Mouse (Mus musculus) embryonic fibroblast, embryonic 13.5 days (primary cell): Measurements from ENCODE around the gene Gstp2. TPM values are rescaled to one million over a fixed set of nuclear protein-coding genes. Genes with fewer than 3 reads are reported as not detected.

Experiments used
- H3K27ac ChIP-seq: 2 replicates; pipeline ENCODE4 v1.5.1; 2012; ENCODE audit warnings: low read length, control low read depth, inconsistent platforms; ENCODE audit not compliant: insufficient read depth
- H3K4me1 ChIP-seq: 2 replicates; pipeline ENCODE4 v1.6.1; 2011; ENCODE audit warnings: low read length; ENCODE audit not compliant: control insufficient read depth, insufficient read depth
- H3K4me3 ChIP-seq: 2 replicates; pipeline ENCODE4 v1.5.1; 2011; ENCODE audit warnings: mild to moderate bottlenecking, control low read depth, low read length; ENCODE audit not compliant: insufficient read depth
- CTCF ChIP-seq: IDR thresholded peaks from 2 replicates; pipeline ENCODE4 v1.5.1; 2011; ENCODE audit warnings: mild to moderate bottlenecking, control low read depth, low read length, moderate library complexity, borderline replicate concordance; ENCODE audit not compliant: insufficient read depth
- POLR2A ChIP-seq: IDR thresholded peaks from 2 replicates; pipeline ENCODE4 v1.6.1; 2011; ENCODE audit warnings: low read depth, mild to moderate bottlenecking, control low read depth, low read length, moderate library complexity
- polyA plus RNA-seq: library from polyadenylated mRNA; stranded (reverse); fragments of >200 nt; gene quantifications from 2 replicates; pipeline ENCODE4 v1.2.4, GENCODE M21; 2011; ENCODE audit warnings: low read depth; ENCODE audit not compliant: missing spikeins, insufficient read length

The Gstp2 gene
- polyA plus RNA-seq, 1 experiment: 3.1 TPM

DNA sequence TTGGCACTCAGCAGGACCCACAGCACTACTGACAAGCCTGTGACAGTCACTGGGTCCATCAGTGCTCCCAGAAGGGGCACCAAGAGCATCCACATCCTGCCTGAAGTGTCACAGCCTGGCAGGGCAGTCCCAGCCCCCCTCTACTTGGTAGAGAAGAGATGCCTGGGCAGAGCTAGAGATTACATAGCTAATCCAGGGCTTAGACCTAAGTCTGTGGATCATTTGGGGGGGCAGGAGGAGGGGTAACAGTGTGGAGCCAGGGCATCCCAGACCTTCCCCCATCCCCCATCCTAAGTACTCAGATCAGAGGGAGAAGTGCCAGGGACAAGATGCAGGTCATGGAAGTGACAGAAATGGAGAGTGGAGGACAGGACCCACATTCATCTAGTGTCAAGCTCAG is 31.0 kb downstream of the Gstp2 start:
- no peak overlapping the region for H3K4me3 ChIP-seq
- no peak for TF ChIP-seq POLR2A
- TF ChIP-seq CTCF: no peak
- H3K4me1 ChIP-seq: peaks cover 2% of the 10 kb centered on the region; the same call in 1 of the 2 replicates
- no peak overlapping the region for H3K27ac ChIP-seq

GRCm38 (mm10) chr19:4013066-4013465 is 32.8 kb downstream of the Gstp2 start:
- Histone ChIP-seq H3K4me3 (0 out of 2 replicates have a peak overlapping the region, but pooled peaks have one; percentile 16), H3K4me1 (peaks cover 2% of the 10 kb centered on the region; the same call in 1 of the 2 replicates), H3K27ac (no peak overlapping the region)
- TF ChIP-seq CTCF (no peak), POLR2A (no peak)

- no peak within 1 kb of the TSS for H3K27ac ChIP-seq
- peak; percentile 64 for TF ChIP-seq POLR2A
- TF ChIP-seq CTCF: peak; percentile 56; the same call in 1 of the 2 replicates
- H3K4me3 ChIP-seq: peak within 1 kb of the TSS; percentile 77
- H3K4me1 ChIP-seq: peaks cover 2% of the 10 kb centered on the region; the same call in 1 of the 2 replicates
These were observed 33.3 kb downstream of the Gstp2 start, which contains the start of gene Ndufv1 for GRCm38 (mm10) chr19:4012432-4013022. Ndufv1 (minus strand) TSS chr19:4012806.

GRCm38 (mm10) chr19:4011086-4011485 is 34.7 kb downstream of the Gstp2 start:
- Histone ChIP-seq H3K4me1 (peaks cover 2% of the 10 kb centered on the region; the same call in 1 of the 2 replicates), H3K4me3 (no peak overlapping the region), H3K27ac (no peak overlapping the region)
- TF ChIP-seq CTCF (no peak), POLR2A (no peak)

DNA sequence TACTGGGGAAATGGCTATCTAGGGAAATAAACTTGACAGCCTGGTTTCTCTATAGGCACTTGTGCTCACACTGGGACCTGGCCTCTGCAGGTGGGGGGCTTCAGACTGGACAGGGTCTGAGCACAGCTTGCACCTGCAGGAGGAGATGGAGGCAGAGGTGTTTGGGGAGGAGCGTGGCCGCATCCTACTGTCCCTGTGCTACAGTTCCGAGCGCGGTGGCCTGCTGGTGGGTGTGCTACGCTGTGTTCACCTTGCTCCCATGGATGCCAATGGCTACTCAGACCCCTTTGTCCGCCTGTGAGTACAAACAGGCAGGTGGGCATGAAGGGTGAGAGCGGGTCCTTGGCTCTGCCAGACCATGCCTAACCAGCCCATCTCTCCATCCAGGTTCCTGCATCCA is 39.9 kb downstream of the Gstp2 start:
- H3K4me1 ChIP-seq: no peaks in the 10 kb centered on the region
- no peak overlapping the region for H3K4me3 ChIP-seq

GRCm38 (mm10) chr19:4005091-4005490 is 40.7 kb downstream of the Gstp2 start:
- TF ChIP-seq CTCF (no peak), POLR2A (no peak)
- Histone ChIP-seq H3K4me1 (no peaks in the 10 kb centered on the region), H3K27ac (no peak overlapping the region), H3K4me3 (no peak overlapping the region)

More for the DNA sequence above, 39.9 kb downstream of the Gstp2 start:
- no peak for TF ChIP-seq POLR2A
- TF ChIP-seq CTCF: no peak
- no peak overlapping the region for H3K27ac ChIP-seq

- TF ChIP-seq POLR2A (no peak), CTCF (no peak)
- Histone ChIP-seq H3K4me3 (no peak overlapping the region), H3K27ac (no peak overlapping the region), H3K4me1 (no peaks in the 10 kb centered on the region)
These were observed 41.5 kb downstream of the Gstp2 start for GRCm38 (mm10) chr19:4004331-4004730.

GRCm38 (mm10) chr19:4003641-4004040 is 42.2 kb downstream of the Gstp2 start:
- TF ChIP-seq POLR2A: no peak; the same call in 1 of the 2 replicates
- no peak for TF ChIP-seq CTCF
- no peak overlapping the region for H3K27ac ChIP-seq
- no peaks in the 10 kb centered on the region for H3K4me1 ChIP-seq
- H3K4me3 ChIP-seq: no peak overlapping the region

- TF ChIP-seq CTCF (no peak), POLR2A (peak; percentile 14; the same call in 1 of the 2 replicates)
- Histone ChIP-seq H3K4me3 (no peak within 1 kb of the TSS), H3K4me1 (no peaks in the 10 kb centered on the region), H3K27ac (no peak within 1 kb of the TSS)
These were observed 42.7 kb downstream of the Gstp2 start, which contains the start of gene Doc2g for GRCm38 (mm10) chr19:4003112-4003511. Doc2g (plus strand) TSS chr19:4003313.

DNA sequence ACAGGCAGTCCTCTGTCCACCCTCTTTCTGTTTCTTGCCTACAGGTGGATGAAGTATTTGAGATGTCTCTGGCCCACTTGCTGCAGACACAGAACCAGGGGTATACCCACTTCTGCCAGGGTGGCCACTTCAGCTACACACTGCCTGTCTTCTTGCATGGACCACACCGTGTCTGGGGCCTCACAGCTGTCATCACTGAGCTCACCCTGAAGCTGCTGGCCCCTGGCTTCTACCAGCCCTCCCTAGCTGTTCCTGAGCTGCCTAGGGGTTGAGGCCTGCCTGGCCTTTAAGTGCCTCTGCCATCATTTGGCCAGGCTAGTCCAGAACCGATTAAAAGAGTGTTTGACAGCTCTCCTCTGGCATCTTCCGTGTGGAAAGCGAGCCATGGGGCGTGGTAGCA is 44.1 kb downstream of the Gstp2 start:
- TF ChIP-seq POLR2A (no peak), CTCF (no peak)
- Histone ChIP-seq H3K4me3 (no peak overlapping the region), H3K4me1 (no peaks in the 10 kb centered on the region), H3K27ac (no peak overlapping the region)
